Mouse (Mus musculus) forebrain, embryonic 10.5 days (tissue): ENCODE results near the gene Mon2. TPM values are rescaled to one million over a fixed set of nuclear protein-coding genes. Genes with fewer than 3 reads are reported as not detected.
"Not testable (repeated sequence)": the region's sequence is repeated elsewhere in the genome, so short reads cannot be mapped to it uniquely, and the experiment has no call there.

Experiments
- DNase-seq: peaks from one replicate; pipeline ENCODE4 v3.0.0-alpha.2; 2017; ENCODE audit warnings: low spot score; ENCODE audit errors: extremely low spot score
- H3K27ac ChIP-seq: fragments of 300-500 bp; sonication (generic); 2 replicates; pipeline ENCODE4 v1.5.1; 2016; ENCODE audit warnings: mild to moderate bottlenecking
- H3K27me3 ChIP-seq: fragments of 300-500 bp; sonication (generic); 2 replicates; pipeline ENCODE4 v1.6.1; 2016; ENCODE audit warnings: mild to moderate bottlenecking; ENCODE audit not compliant: poor library complexity, severe bottlenecking
- H3K36me3 ChIP-seq: fragments of 300-500 bp; sonication (generic); replicated peaks from 2 replicates; pipeline ENCODE4 v1.6.1; 2016; ENCODE audit warnings: mild to moderate bottlenecking, moderate library complexity
- H3K4me1 ChIP-seq: fragments of 300-500 bp; sonication (generic); 2 replicates; pipeline ENCODE4 v1.6.1; 2016
- H3K4me3 ChIP-seq: fragments of 300-500 bp; sonication (generic); 2 replicates; pipeline ENCODE4 v1.5.1; 2016; ENCODE audit warnings: mild to moderate bottlenecking, moderate library complexity
- H3K9me3 ChIP-seq: fragments of 300-500 bp; sonication (generic); 2 replicates; pipeline ENCODE4 v1.6.1; 2016; ENCODE audit warnings: mild to moderate bottlenecking, moderate library complexity
- WGBS: fragments of 180-500 bp; shearing (Covaris S2); methylation state at CpG from one replicate; pipeline ENCODE4 v1.1.7; 2016; 5-methylcytosine and 5-hydroxymethylcytosine counted together
- polyA plus RNA-seq: library from polyadenylated mRNA; unstranded; fragments of >200 nt; fragmentation: Nextera tagmentation; extraction: Ambion mirVana; gene quantifications from 2 replicates; pipeline ENCODE4 v1.2.1, GENCODE M21; 2016

Gene Mon2
- polyA plus RNA-seq, 1 experiment from 2014 or later = 21.1 TPM

DNA sequence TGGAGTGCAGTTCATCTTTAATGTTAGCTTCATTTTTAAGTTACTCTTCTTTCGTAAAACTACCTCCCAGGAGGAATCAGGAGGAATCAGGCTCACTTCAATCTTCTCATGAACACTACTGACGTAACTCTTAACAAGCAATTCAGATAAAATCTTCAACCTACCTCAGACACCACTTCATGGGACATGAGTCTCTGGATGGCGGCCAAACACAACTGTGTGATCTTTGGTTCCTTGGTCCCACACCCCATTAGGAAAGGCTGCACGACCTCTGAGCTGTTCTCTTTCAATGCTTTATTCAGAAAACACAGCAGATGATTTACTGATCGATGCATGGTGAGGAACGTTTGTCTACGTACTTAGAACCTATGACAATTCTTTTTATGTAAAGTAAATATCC is 24.3 kb downstream of the Mon2 start:
- 91% methylated on average over 7 of the region's 7 CpGs for WGBS
- no peaks in the 10 kb centered on the region for H3K27me3 ChIP-seq
- H3K9me3 ChIP-seq = no peaks in the 10 kb centered on the region
- H3K4me3 ChIP-seq = no peak overlapping the region
- H3K4me1 ChIP-seq = no peaks in the 10 kb centered on the region
- DNase-seq = no peak
- no peak overlapping the region for H3K27ac ChIP-seq
- H3K36me3 ChIP-seq = peaks cover 31% of the 10 kb centered on the region

DNA sequence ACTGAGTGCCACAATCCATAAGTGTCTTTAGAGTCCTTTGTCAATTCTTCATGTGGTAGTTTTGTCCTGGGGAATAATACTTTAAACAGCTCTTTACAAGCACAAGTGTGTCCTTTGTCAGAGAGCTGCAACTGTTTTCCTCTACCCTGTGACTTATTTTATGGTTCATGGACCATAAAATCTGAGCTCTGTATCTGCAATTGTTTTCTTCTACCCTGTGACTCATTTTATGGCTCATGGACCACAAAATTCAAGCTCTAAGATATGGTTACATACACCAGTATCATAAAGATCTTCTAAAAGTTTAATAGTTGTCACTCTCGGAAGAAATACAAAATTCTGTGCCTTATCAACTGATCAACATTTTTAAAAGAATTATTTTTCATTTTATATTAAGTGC is 27.6 kb downstream of the Mon2 start:
- Histone ChIP-seq H3K4me1 (no peaks in the 10 kb centered on the region), H3K4me3 (no peak overlapping the region), H3K9me3 (no peaks in the 10 kb centered on the region), H3K27ac (no peak overlapping the region), H3K27me3 (no peaks in the 10 kb centered on the region), H3K36me3 (peaks cover 47% of the 10 kb centered on the region)
- DNase-seq = no peak
- 100% methylated on average over 1 of the region's 1 CpGs for WGBS

DNA sequence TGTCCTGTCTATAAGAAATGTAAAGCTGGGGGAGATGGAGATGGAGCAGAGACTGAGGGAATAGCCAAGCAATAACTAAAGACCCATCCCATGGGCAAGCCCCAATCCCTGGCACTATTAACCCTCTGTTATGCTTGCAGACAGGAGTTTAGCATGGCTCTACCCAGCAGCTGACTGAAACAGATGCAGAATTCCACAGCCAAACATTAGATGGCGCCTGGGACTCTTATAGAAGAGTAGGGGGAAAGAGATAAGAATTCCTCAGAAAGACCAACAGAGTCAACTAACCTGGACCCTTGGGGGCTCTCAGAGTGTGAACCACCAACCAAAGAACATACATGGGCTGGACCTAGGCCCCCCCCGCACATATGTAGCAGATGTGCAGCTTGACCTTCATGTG is 36.4 kb downstream of the Mon2 start:
- Histone ChIP-seq H3K27ac (no peak overlapping the region), H3K27me3 (no peaks in the 10 kb centered on the region), H3K9me3 (no peaks in the 10 kb centered on the region), H3K4me1 (no peaks in the 10 kb centered on the region), H3K36me3 (peaks cover 62% of the 10 kb centered on the region), H3K4me3 (no peak overlapping the region)
- DNase-seq = no peak
- 60% methylated on average over 2 of the region's 2 CpGs for WGBS

DNA sequence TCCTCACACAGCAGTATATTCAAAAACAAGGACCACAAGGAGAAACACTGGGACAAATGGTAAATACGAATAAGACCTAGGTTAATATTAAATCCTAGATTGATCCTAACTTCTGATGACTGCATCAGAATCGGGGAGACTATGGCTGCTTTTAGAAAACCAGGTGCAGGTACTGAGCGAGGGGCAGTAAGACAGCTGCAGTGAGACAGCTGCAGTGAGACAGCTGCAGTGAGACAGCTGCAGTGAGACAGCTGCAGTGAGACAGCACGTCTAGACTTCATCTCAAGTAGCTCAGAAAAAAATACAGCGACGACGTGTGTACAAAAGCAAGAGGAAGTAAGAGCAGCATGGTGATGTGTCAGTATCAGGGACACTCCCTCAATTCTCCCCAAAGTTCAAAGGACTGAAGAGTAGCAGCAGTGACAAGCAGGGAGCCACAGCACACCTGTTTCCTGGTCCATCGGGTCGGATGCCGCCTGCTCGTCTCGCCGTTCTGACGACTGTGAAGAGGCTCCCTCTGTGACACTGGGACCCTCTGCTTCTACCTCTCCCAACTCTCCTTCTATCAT is 44.1 kb downstream of the Mon2 start:
- DNase-seq = no peak
- whole genome bisulfite sequencing = 92% methylated on average over 14 of the region's 14 CpGs
- Histone ChIP-seq H3K36me3 (peaks cover 89% of the 10 kb centered on the region), H3K4me1 (no peaks in the 10 kb centered on the region), H3K27me3 (no peaks in the 10 kb centered on the region), H3K4me3 (no peak overlapping the region), H3K9me3 (no peaks in the 10 kb centered on the region), H3K27ac (no peak overlapping the region)

- WGBS = 93% methylated on average over 8 of the region's 8 CpGs
- DNase-seq = no peak
- Histone ChIP-seq H3K36me3 (peaks cover 89% of the 10 kb centered on the region), H3K4me1 (no peaks in the 10 kb centered on the region), H3K9me3 (no peaks in the 10 kb centered on the region), H3K27ac (no peak overlapping the region), H3K27me3 (no peaks in the 10 kb centered on the region), H3K4me3 (no peak overlapping the region)
Measured at GRCm38 (mm10) chr10:123031449-123031848, 44.9 kb downstream of the Mon2 start.

DNA sequence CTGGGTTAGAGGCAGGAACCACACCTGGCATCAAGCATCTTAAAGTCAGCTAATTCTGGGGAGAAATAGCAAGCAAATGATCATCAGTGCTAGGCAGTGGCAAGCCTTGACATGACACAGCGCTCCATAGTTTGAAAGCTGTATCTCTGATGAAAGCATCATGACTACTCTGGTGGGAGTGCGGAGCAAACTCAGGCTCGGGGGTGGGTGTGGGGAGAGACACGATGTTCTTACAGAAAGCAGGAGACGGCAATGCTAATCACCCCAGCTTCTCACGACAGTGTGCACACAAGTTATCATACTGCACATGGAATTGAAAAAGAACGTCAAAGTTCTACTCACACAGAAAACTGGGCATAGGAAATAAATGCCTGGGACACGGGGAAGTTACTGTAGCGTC is 45.7 kb downstream of the Mon2 start:
- no peak for DNase-seq
- Histone ChIP-seq H3K4me1 (no peaks in the 10 kb centered on the region), H3K9me3 (no peaks in the 10 kb centered on the region), H3K4me3 (no peak overlapping the region), H3K36me3 (peaks cover 91% of the 10 kb centered on the region), H3K27me3 (no peaks in the 10 kb centered on the region), H3K27ac (no peak overlapping the region)
- WGBS = 94% methylated on average over 9 of the region's 9 CpGs

DNA sequence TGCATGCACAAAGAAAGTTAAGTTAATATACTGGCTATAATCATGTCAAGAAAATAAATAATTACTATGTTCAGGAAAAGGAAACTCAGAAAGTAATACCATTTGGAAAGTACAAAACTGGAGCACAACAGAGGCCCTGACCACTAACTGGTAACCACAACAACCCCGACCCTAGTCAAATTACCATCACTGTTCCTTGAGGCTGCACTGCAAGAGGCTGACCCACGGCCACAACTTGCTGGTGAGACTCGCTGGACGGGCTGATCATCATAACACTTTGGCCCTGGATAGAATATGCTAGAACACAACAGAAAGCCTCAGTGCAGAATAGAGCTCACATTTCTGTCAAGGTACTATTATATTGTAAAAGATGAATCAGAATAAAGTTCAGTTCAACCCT is 47.4 kb downstream of the Mon2 start:
- H3K4me3 ChIP-seq = no peak overlapping the region
- H3K27me3 ChIP-seq = no peaks in the 10 kb centered on the region
- H3K36me3 ChIP-seq = peaks cover 85% of the 10 kb centered on the region
- H3K4me1 ChIP-seq = no peaks in the 10 kb centered on the region
- H3K9me3 ChIP-seq = no peaks in the 10 kb centered on the region
- DNase-seq = no peak
- 95% methylated on average over 4 of the region's 4 CpGs for WGBS
- H3K27ac ChIP-seq = no peak overlapping the region

GRCm38 (mm10) chr10:123026736-123027135 is 49.6 kb downstream of the Mon2 start:
- not testable (repeated sequence) for H3K27ac ChIP-seq, H3K9me3 ChIP-seq, DNase-seq, H3K4me1 ChIP-seq, H3K27me3 ChIP-seq, H3K4me3 ChIP-seq
- WGBS = 94% methylated on average over 4 of the region's 4 CpGs
- peaks cover 84% of the 10 kb centered on the region for H3K36me3 ChIP-seq

GRCm38 (mm10) chr10:123013435-123013834 is 62.9 kb downstream of the Mon2 start:
- 43% methylated on average over 18 of the region's 18 CpGs for WGBS
- peak; percentile 33 for DNase-seq
- peaks cover 8% of the 10 kb centered on the region; the same call in 1 of the 2 replicates for H3K4me1 ChIP-seq
- H3K4me3 ChIP-seq = peak overlapping the region; percentile 0; the same call in 1 of the 2 replicates
- H3K9me3 ChIP-seq = no peaks in the 10 kb centered on the region
- peaks cover 82% of the 10 kb centered on the region for H3K36me3 ChIP-seq
- H3K27ac ChIP-seq = no peak overlapping the region
- H3K27me3 ChIP-seq = no peaks in the 10 kb centered on the region

DNA sequence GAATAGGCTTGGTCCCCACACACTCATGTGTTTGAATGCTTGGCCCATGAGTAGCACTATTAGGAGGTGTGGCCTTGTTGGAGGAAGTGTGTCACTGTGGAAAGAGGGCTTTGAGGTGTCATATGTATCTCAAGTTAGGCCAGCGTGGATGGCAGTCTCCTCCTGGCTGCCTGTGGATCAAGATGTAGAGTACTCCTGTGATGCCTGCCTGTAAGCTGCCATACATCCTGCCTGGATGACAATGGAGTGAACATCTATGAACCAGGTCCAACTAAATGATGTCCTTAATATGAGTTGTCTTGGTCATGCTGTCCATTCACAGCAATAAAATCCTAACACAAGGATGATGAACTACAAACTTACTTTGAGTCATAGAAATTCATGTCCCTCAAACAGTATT is 64.9 kb downstream of the Mon2 start:
- 96% methylated on average over 1 of the region's 1 CpGs for WGBS
- no peak for DNase-seq
- H3K9me3 ChIP-seq = no peaks in the 10 kb centered on the region
- H3K27me3 ChIP-seq = no peaks in the 10 kb centered on the region
- no peak overlapping the region for H3K27ac ChIP-seq
- H3K4me1 ChIP-seq = peaks cover 8% of the 10 kb centered on the region; the same call in 1 of the 2 replicates
- peaks cover 80% of the 10 kb centered on the region for H3K36me3 ChIP-seq
- H3K4me3 ChIP-seq = no peak overlapping the region

DNA sequence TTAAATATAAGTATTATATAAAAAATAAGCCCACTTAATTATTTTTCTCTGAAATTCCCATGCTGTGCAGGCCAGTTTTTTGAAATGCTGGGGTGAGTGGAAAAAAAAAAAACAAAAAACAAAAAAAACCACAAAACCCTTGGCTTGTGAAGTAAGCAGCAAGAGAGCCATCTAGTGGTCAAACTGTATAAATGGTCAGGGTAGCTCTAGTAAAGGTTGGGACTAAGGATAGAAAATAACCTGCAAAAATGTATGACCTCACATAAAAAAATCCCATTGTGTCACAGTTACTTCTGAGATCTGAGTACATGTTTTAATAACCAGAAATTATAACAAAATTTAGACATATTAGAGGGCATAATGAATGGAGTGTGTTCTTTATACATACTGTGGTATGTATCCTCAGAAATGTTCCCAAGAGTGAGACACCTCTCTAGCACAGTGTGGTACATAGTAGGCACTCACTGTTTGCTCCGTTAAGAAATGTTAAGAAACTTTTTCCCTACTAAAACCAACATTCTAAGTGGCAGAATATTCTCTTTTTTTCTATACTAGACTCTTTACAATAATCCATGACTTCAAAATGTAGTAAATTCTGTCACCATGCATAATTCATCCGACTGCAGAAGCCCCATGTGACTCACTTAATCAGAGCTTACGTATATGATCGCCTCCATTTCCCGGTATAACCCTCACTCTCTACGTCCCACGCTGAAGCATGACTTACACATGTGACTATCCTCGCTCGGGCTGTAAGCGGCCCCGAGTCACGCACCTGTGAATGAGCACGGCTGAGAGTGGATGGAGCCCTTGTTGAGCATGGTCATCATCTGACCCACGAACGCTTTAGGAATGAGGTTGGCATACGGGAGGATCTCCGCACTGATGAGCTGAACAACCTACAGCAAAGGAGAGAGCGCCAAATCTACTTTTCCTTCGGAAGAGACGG is 70.8 kb downstream of the Mon2 start:
- no peaks in the 10 kb centered on the region for H3K4me1 ChIP-seq

GRCm38 (mm10) chr10:123004475-123005236 is 71.6 kb downstream of the Mon2 start:
- peaks cover 61% of the 10 kb centered on the region for H3K36me3 ChIP-seq
- no peak overlapping the region for H3K4me3 ChIP-seq
- no peak for DNase-seq
- no peaks in the 10 kb centered on the region for H3K9me3 ChIP-seq
- 86% methylated on average over 15 of the region's 15 CpGs for WGBS
- H3K27ac ChIP-seq = 0 out of 2 replicates have a peak overlapping the region, but pooled peaks have one; percentile 35
- H3K4me1 ChIP-seq = no peaks in the 10 kb centered on the region
- no peaks in the 10 kb centered on the region for H3K27me3 ChIP-seq

More for the DNA sequence above, 70.8 kb downstream of the Mon2 start:
- no peak overlapping the region for H3K4me3 ChIP-seq
- H3K27ac ChIP-seq = no peak overlapping the region
- DNase-seq = no peak
- no peaks in the 10 kb centered on the region for H3K27me3 ChIP-seq
- no peaks in the 10 kb centered on the region for H3K9me3 ChIP-seq
- 93% methylated on average over 20 of the region's 20 CpGs for WGBS
- peaks cover 60% of the 10 kb centered on the region for H3K36me3 ChIP-seq
